Mouse (Mus musculus): ENCODE data around the gene Ythdf1.

The Ythdf1 gene

GRCm38 (mm10) chr2:180920810-180921400 is at the start of gene Ythdf1:
Ythdf1 (minus strand) TSS chr2:180920949.
- DNase-seq (ENCODE audit: low spot score in 2 of 2), result peak; percentile 98

GRCm38 (mm10) chr2:180967010-180967763 is 46.4 kb upstream of the Ythdf1 start, which contains the start of gene Arfgap1:
Arfgap1 (plus strand) TSS chr2:180967225.
- DNase-seq (ENCODE audit: low spot score in 2 of 2), result peak; percentile 82 to 92

- no peak for DNase-seq (ENCODE audit: low spot score in 2 of 2)
These were observed 45.5 kb upstream of the Ythdf1 start for GRCm38 (mm10) chr2:180966092-180966882.

GRCm38 (mm10) chr2:180963956-180964355 is 43.2 kb upstream of the Ythdf1 start:
- DNase-seq (ENCODE audit: low spot score in 2 of 2), result peak; percentile 65 to 76

- peak in 1 of 2 experiments; percentile 28 for DNase-seq (ENCODE audit: low spot score in 2 of 2)
These were observed 42.0 kb upstream of the Ythdf1 start for GRCm38 (mm10) chr2:180962616-180963308.

- no peak for DNase-seq (ENCODE audit: low spot score in 2 of 2)
These were observed 39.4 kb upstream of the Ythdf1 start for GRCm38 (mm10) chr2:180960187-180960586.

GRCm38 (mm10) chr2:180959605-180960004 is 38.9 kb upstream of the Ythdf1 start:
- no peak for DNase-seq (ENCODE audit: low spot score in 2 of 2)

- DNase-seq (ENCODE audit: low spot score in 2 of 2), result no peak
These were observed 33.6 kb upstream of the Ythdf1 start, which contains the start of gene Nkain4 for GRCm38 (mm10) chr2:180954061-180955047. Nkain4 (minus strand) TSS chr2:180954699.

GRCm38 (mm10) chr2:180953638-180954037 is 32.9 kb upstream of the Ythdf1 start:
- no peak for DNase-seq (ENCODE audit: low spot score in 2 of 2)

- DNase-seq (ENCODE audit: low spot score in 2 of 2), result no peak
These were observed 32.0 kb upstream of the Ythdf1 start for GRCm38 (mm10) chr2:180952731-180953171.

GRCm38 (mm10) chr2:180949947-180950346 is 29.2 kb upstream of the Ythdf1 start:
- no peak for DNase-seq (ENCODE audit: low spot score in 2 of 2)

- DNase-seq (ENCODE audit: low spot score in 2 of 2), result no peak
These were observed 21.1 kb upstream of the Ythdf1 start for GRCm38 (mm10) chr2:180941869-180942268.

GRCm38 (mm10) chr2:180940187-180940586 is 19.4 kb upstream of the Ythdf1 start:
- DNase-seq (ENCODE audit: low spot score in 2 of 2), result no peak

GRCm38 (mm10) chr2:180932418-180932817 is 11.7 kb upstream of the Ythdf1 start:
- DNase-seq (ENCODE audit: low spot score in 2 of 2), result no peak

GRCm38 (mm10) chr2:180928723-180929122 is 8.0 kb upstream of the Ythdf1 start, which contains the start of gene Birc7:
Birc7 (plus strand) TSS chr2:180929023.
- DNase-seq (ENCODE audit: low spot score in 2 of 2), result no peak

GRCm38 (mm10) chr2:180925176-180925575 is 4.4 kb upstream of the Ythdf1 start:
- peak; percentile 71 to 75 for DNase-seq (ENCODE audit: low spot score in 2 of 2)

- no peak for DNase-seq (ENCODE audit: low spot score in 2 of 2)
These were observed 2.0 kb upstream of the Ythdf1 start for GRCm38 (mm10) chr2:180922739-180923138.

- peak in 1 of 2 experiments; percentile 20 for DNase-seq (ENCODE audit: low spot score in 2 of 2)
These were observed 588 bp downstream of the Ythdf1 start for GRCm38 (mm10) chr2:180919913-180920809.

GRCm38 (mm10) chr2:180915886-180916433 is 4.8 kb downstream of the Ythdf1 start:
- DNase-seq (ENCODE audit: low spot score in 2 of 2), result no peak
